Mouse (Mus musculus) activated CD4-positive, CD25-positive, alpha-beta regulatory T cell (primary cell): ENCODE measurements around the gene Sprr4. TPM values are rescaled to one million over a fixed set of nuclear protein-coding genes. Genes with fewer than 3 reads are reported as not detected.

ENCODE experiments used
- polyA plus RNA-seq, 2 experiments: library from polyadenylated mRNA; unstranded; fragments of 100-300 nt; shearing (Covaris generic); gene quantifications; one replicate each; pipeline ENCODE4 v1.2.1; 2017

Gene Sprr4
- not detected for polyA plus RNA-seq

DNA sequence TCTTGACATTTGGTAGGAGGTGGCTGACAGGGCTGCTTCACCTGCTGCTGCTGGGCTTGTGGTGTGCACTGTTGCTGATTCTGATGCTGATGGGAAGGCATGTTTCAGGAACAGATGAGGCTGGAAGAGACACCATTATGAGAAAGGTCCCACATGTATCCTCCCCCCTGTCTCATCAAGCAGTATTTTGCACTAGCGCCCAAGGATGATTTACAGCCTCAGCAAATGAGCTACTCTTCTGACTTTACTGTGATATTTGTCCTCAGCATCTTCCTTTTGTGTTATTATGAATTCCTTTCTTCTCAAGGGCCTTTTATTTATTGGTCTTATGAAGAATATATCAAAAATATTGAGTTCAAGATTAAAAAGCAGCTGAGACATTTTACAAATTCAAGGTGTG lies at the start of gene Sprr4:
TSS of gene Sprr4 (minus strand) at position 101 of the 400 bp plus-strand sequence.

DNA sequence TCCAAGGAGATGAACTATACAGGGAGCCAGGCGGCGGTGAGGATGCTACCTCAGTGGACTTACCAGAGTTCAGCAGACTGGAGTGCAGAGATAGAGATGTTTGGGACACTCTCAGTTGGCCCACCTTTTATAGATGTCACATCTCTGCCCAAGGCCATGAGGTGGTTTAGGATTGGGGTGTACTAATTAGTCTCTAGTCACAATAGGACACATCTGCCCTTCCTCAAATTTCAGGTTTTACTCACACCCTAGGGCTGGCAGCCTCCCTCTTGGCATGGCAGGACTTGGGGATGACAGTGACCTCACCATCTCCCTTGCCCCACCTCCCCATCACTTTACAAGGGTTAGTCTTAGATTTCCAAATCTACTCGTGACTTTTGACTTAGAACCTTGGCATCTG lies 34.1 kb upstream of the Sprr4 start, which contains the start of gene 2310046K23Rik:
TSS of gene 2310046K23Rik (minus strand) at position 101 of the 400 bp plus-strand sequence.

DNA sequence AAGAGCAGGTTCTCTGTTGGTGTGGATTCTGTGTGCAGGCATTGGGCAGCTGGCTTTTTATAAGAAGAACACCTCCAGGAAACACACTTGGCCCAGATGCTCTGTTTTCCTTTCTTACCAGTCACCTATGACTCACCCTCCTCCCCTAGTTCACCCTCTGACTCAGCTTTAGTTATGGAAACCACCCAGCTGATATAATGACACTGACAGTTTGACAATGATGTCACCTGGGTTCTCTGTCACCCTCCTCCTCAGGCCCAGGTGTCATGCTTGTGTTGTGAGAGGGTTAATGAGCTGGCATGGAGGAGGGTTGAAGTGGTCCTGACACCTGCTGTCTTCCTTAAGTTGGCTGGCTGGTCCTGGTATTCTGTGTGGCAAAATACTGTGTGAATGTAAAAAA lies 14.4 kb downstream of the Sprr4 start, which contains the start of gene Sprr1a:
TSS of gene Sprr1a (minus strand) at position 33 of the 400 bp plus-strand sequence.

DNA sequence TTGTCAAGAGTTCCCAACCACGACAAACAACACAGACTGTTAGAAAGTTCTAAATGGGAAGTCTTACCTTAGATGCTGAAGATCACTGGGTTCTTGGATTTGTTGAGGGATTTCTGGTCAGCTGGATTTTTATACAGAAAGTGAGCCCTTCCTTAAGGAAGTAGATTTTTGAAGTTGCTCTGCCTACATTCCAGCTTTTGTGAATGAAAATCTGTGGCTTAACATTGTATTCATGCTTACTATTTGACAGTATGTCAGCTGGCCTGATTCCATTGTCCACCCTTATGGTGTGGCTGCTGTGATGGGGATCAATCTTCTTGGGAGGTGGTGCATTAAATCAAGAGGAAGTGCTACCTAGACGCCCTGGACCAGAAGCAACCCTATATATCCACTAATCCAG lies 41.7 kb downstream of the Sprr4 start, which contains the start of gene Sprr3:
TSS of gene Sprr3 (minus strand) at position 101 of the 400 bp plus-strand sequence.

Other genes with a start within 250 kb of the Sprr4 start
- not detected for gene Sprr2a3, start 215.1 kb downstream of the Sprr4 start, polyA plus RNA-seq
- not detected for gene Sprr2b, start 183.9 kb downstream of the Sprr4 start, polyA plus RNA-seq
- gene Sprr2d, start 161.4 kb downstream of the Sprr4 start, polyA plus RNA-seq, result not detected
- gene Sprr2e, start 148.3 kb downstream of the Sprr4 start, polyA plus RNA-seq, result under 1 TPM in 1 of 2 experiments, not detected in 1; 0.35 TPM
- not detected for gene Sprr2f, start 135.3 kb downstream of the Sprr4 start, polyA plus RNA-seq
- gene Sprr2h, start 114.8 kb downstream of the Sprr4 start, polyA plus RNA-seq, result not detected
- not detected for gene Sprr2i, start 92.5 kb downstream of the Sprr4 start, polyA plus RNA-seq
- not detected for gene Sprr2j-ps, start 82.4 kb downstream of the Sprr4 start, polyA plus RNA-seq
- gene Gm9774, start 71.1 kb downstream of the Sprr4 start, polyA plus RNA-seq, result 10 to 100 TPM; 17.1 to 28.3 TPM
- gene Sprr2k, start 67.9 kb downstream of the Sprr4 start, polyA plus RNA-seq, result not detected
- not detected for gene Sprr1b, start 61.7 kb downstream of the Sprr4 start, polyA plus RNA-seq
- gene Sprr3, start 41.8 kb downstream of the Sprr4 start, polyA plus RNA-seq, result under 1 TPM in 1 of 2 experiments, not detected in 1; 0.52 TPM
- gene Sprr1a, start 14.6 kb downstream of the Sprr4 start, polyA plus RNA-seq, result not detected
- not detected for gene 2310046K23Rik, start 34.0 kb upstream of the Sprr4 start, polyA plus RNA-seq
- not detected for gene Ivl, start 73.2 kb upstream of the Sprr4 start, polyA plus RNA-seq
- not detected for gene Smcp, start 88.5 kb upstream of the Sprr4 start, polyA plus RNA-seq
- not detected for gene 2210017I01Rik, start 107.0 kb upstream of the Sprr4 start, polyA plus RNA-seq
- gene Lce6a, start 121.2 kb upstream of the Sprr4 start, polyA plus RNA-seq, result not detected
- not detected for gene Lce1a1, start 147.8 kb upstream of the Sprr4 start, polyA plus RNA-seq
- gene Lce1b, start 156.4 kb upstream of the Sprr4 start, polyA plus RNA-seq, result not detected
- not detected for gene Lce1a2, start 169.8 kb upstream of the Sprr4 start, polyA plus RNA-seq
- not detected for gene Lce1c, start 178.8 kb upstream of the Sprr4 start, polyA plus RNA-seq
- gene Lce1d, start 186.7 kb upstream of the Sprr4 start, polyA plus RNA-seq, result not detected
- gene Lce1e, start 208.6 kb upstream of the Sprr4 start, polyA plus RNA-seq, result not detected
- gene Lce1f, start 219.9 kb upstream of the Sprr4 start, polyA plus RNA-seq, result not detected
- not detected for gene Gm38119, start 238.6 kb upstream of the Sprr4 start, polyA plus RNA-seq